Mouse (Mus musculus) bone marrow macrophage, adult 2 months (primary cell): Measurements from ENCODE around the gene Cry2.

Experiments
- CTCF ChIP-seq: IDR thresholded peaks from 2 replicates; pipeline ENCODE4 v1.5.1; 2012; ENCODE audit warnings: low read depth, mild to moderate bottlenecking, low read length, moderate library complexity
- POLR2A ChIP-seq: IDR thresholded peaks from 2 replicates; pipeline ENCODE4 v1.6.1; 2012; ENCODE audit warnings: mild to moderate bottlenecking, low read depth, low read length, borderline replicate concordance

DNA sequence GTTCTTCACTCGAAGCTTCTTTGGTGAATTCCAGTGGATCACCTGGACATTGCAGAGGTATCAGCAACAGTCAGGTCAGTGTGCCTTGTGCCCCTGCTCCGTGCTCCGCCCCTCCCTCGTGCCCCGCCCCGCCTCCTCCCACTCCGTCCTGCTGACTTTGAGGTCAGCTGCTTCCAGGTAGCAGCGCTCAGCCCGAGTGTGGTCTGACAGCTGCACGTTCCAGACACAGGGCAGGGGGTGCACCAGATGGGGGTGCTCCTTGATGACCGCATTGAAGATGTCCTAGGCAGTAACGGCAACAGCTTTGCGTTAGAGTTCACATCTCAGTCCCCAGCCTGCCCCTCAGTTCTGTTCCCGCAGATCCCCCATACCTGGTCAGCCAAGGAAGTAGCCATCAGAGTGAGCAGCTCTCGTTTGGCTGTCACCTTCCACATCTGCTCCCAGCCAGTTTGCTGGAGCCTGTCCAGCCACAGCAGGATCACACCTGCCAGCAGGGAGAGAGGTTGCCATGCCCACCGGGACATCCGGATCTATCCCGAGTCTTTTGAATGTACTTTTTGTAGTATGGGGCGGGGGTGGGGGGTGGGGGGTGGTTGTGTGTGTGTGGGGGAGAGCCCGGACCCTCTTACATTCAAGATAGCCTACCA, 66.3 kb downstream of the Cry2 start:
- no peak for TF ChIP-seq CTCF
- TF ChIP-seq POLR2A = no peak
